ENCODE assay signal across 9 mouse cellular contexts in the genomic region with DNA sequence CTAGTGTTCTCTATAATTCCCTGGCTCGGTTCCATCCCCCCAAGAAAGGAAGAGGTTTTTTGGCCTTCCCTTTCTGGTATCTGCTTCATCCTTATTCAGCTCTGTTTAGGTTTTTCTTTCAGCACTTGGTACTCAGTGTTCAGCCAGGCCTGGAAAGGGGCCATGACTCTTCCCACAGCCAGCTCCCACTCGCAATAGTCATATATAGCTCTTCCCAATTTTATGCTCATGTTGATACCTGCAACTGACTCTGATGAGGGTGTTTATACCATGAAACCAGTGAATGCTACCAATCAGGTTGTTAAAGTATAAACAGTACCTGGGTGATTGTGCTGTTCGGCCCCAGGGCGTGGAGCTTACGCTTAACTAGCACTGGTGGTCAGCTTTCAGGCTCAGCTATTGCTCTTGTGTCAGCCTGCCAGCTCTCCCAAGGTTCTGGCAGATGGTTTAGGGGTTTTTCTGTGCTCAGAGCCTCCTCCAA. TPM values are rescaled to one million over a fixed set of nuclear protein-coding genes. Genes with fewer than 3 reads are reported as not detected.
DNase-seq lines count a peak whose midpoint lies in the region; ATAC-seq and TF ChIP-seq lines count a peak whose summit lies in the region.
"Had no signal": no experiment of that assay in that cellular context is flagged by ENCODE, and none has a peak within 500 bp of the region (broad histone marks: within the 10 kb centered on the region; RNA-seq: fewer than 3 reads in every experiment).

No protein-coding gene starts in this region.

- TF ChIP-seq POLR2A in testis, adult 2 months (IDR thresholded peaks at IDR 0.05; ENCODE audit: control insufficient read depth, low read depth, low read length): no peak

- H3K4me2 ChIP-seq in midbrain, postnatal 0 days (ENCODE audit: low read depth, low read length, poor library complexity, severe bottlenecking): no peak overlapping the region
- no peak overlapping the region for H3K4me2 ChIP-seq in midbrain, embryonic 16.5 days (ENCODE audit: low read length)
- H3K4me2 ChIP-seq: heart, embryonic 13.5 days had no signal

- H3K9me3 ChIP-seq in midbrain, postnatal 0 days (ENCODE audit: low read length): no peaks in the 10 kb centered on the region
- no peaks in the 10 kb centered on the region for H3K9me3 ChIP-seq in midbrain, embryonic 16.5 days (replicated peaks; ENCODE audit: control insufficient read depth, low read length, poor library complexity, severe bottlenecking)
- H3K9me3 ChIP-seq in midbrain, embryonic 10.5 days (replicated peaks): no peaks in the 10 kb centered on the region
- H3K9me3 ChIP-seq: heart, embryonic 13.5 days had no signal

- no peaks in the 10 kb centered on the region for H3K36me3 ChIP-seq in midbrain, postnatal 0 days (ENCODE audit: insufficient read depth, low read length)
- H3K36me3 ChIP-seq in midbrain, embryonic 16.5 days (ENCODE audit: control insufficient read depth, insufficient read depth, low read length): no peaks in the 10 kb centered on the region
- H3K36me3 ChIP-seq in testis, adult 2 months (ENCODE audit: control insufficient read depth, insufficient read depth, low read length): no peaks in the 10 kb centered on the region
- H3K36me3 ChIP-seq in midbrain, embryonic 10.5 days: no peaks in the 10 kb centered on the region
- H3K36me3 ChIP-seq: heart, embryonic 13.5 days had no signal

- peak; percentile 18 to 33 for DNase-seq in adrenal gland, adult (ENCODE audit: inconsistent age in 2 of 2, low spot score in 1 of 2)
- no peak for DNase-seq in adrenal gland, postnatal 14 days
- peak; percentile 65 for DNase-seq in midbrain, postnatal 0 days (ENCODE audit: low spot score)
- DNase-seq in left cerebral cortex, postnatal 25 days (ENCODE audit: low spot score in 2 of 2): peak; percentile 47 to 68
- DNase-seq in midbrain, embryonic 10.5 days (ENCODE audit: low spot score): no peak
- DNase-seq in natural killer cell, adult 2 months (ENCODE audit: low spot score in 2 of 2): no peak

- no peak overlapping the region for H3K9ac ChIP-seq in midbrain, postnatal 0 days (replicated peaks; ENCODE audit: low read length, poor library complexity, severe bottlenecking)
- H3K9ac ChIP-seq in midbrain, embryonic 16.5 days (ENCODE audit: low read depth, low read length): no peak overlapping the region
- H3K9ac ChIP-seq: heart, embryonic 13.5 days had no signal

- TF ChIP-seq CTCF in midbrain, postnatal 0 days (IDR thresholded peaks at IDR 0.05): no peak
- TF ChIP-seq CTCF in testis, adult 2 months (IDR thresholded peaks at IDR 0.05; ENCODE audit: control insufficient read depth, insufficient read depth, insufficient replicate concordance, low read depth, low read length): no peak

- ATAC-seq in midbrain, postnatal 0 days (ENCODE audit: low FRiP score): no peak
- ATAC-seq in midbrain, embryonic 16.5 days: no peak

- H3K4me3 ChIP-seq in midbrain, postnatal 0 days (ENCODE audit: low read depth, low read length): no peak overlapping the region
- H3K4me3 ChIP-seq in midbrain, embryonic 16.5 days (ENCODE audit: low read depth, low read length): no peak overlapping the region
- no peak overlapping the region for H3K4me3 ChIP-seq in testis, adult 2 months (ENCODE audit: control insufficient read depth, low read depth, low read length)
- H3K4me3 ChIP-seq in midbrain, embryonic 10.5 days: no peak overlapping the region
- H3K4me3 ChIP-seq: heart, embryonic 13.5 days had no signal

- 85% methylated on average over 5 of the region's 5 CpGs for WGBS in midbrain, postnatal 0 days
- WGBS in midbrain, embryonic 16.5 days: 85% methylated on average over 5 of the region's 5 CpGs
- 95% methylated on average over 5 of the region's 5 CpGs for WGBS in midbrain, embryonic 10.5 days

- peak overlapping the region; percentile 3; the same call in 1 of the 2 replicates for H3K27ac ChIP-seq in midbrain, postnatal 0 days (ENCODE audit: low read depth, low read length)
- no peak overlapping the region for H3K27ac ChIP-seq in midbrain, embryonic 16.5 days (ENCODE audit: low read length)
- peak overlapping the region; percentile 85 for H3K27ac ChIP-seq in testis, adult 2 months (ENCODE audit: control insufficient read depth, insufficient read depth, low read depth, low read length)
- H3K27ac ChIP-seq in midbrain, embryonic 10.5 days (replicated peaks): no peak overlapping the region
- H3K27ac ChIP-seq: heart, embryonic 13.5 days had no signal

- no peaks in the 10 kb centered on the region for H3K27me3 ChIP-seq in midbrain, postnatal 0 days (ENCODE audit: insufficient read depth, low read length)
- H3K27me3 ChIP-seq in midbrain, embryonic 16.5 days (ENCODE audit: control insufficient read depth, insufficient read depth, low read depth, low read length): no peaks in the 10 kb centered on the region
- H3K27me3 ChIP-seq in testis, adult 2 months (ENCODE audit: control insufficient read depth, insufficient read depth, low read length): no peaks in the 10 kb centered on the region
- no peaks in the 10 kb centered on the region for H3K27me3 ChIP-seq in midbrain, embryonic 10.5 days (ENCODE audit: low read depth, poor library complexity, severe bottlenecking)
- H3K27me3 ChIP-seq: heart, embryonic 13.5 days had no signal

- no peaks in the 10 kb centered on the region for H3K4me1 ChIP-seq in midbrain, postnatal 0 days (ENCODE audit: insufficient read depth, low read length)
- no peaks in the 10 kb centered on the region for H3K4me1 ChIP-seq in midbrain, embryonic 16.5 days (ENCODE audit: control insufficient read depth, insufficient read depth, low read length)
- H3K4me1 ChIP-seq in testis, adult 2 months (ENCODE audit: control insufficient read depth, insufficient read depth, low read length): peaks cover 7% of the 10 kb centered on the region
- no peaks in the 10 kb centered on the region for H3K4me1 ChIP-seq in midbrain, embryonic 10.5 days

- intact Hi-C loops in left cerebral cortex, postnatal 25 days (cut with DNase I): no loop called here

RNA-seq across cellular contexts. Expression of gene Hmgcs2, which starts 20.9 kb away (rescaled TPM):
- total RNA-seq in adrenal gland, postnatal 14 days (2021): 33.0 and 171 TPM in 2 replicates
- total RNA-seq in midbrain, postnatal 0 days (2014; rRNA removed): 22.3 and 24.8 TPM in 2 replicates
- polyA plus RNA-seq in midbrain, postnatal 0 days (2015; fragmentation: Nextera tagmentation; extraction: Ambion mirVana): 36.3 and 40.4 TPM in 2 replicates
- polyA plus RNA-seq in midbrain, embryonic 16.5 days (2015; fragmentation: Nextera tagmentation; extraction: Ambion mirVana): 16.8 and 18.4 TPM in 2 replicates
- total RNA-seq in left cerebral cortex, postnatal 25 days (2021): 10 to 100 TPM in 1 of 2 experiments, 1 to 10 TPM in 1; 7.5 to 10.5 TPM
- polyA plus RNA-seq in testis, adult 2 months (2012; rRNA removed): 42.8 and 59.5 TPM in 2 replicates
- 1.7 and 3.8 TPM in 2 replicates for polyA plus RNA-seq in midbrain, embryonic 10.5 days (2016; fragmentation: Nextera tagmentation; extraction: Ambion mirVana)

RNA-seq across cellular contexts. Expression of gene Reg4, which starts 37.4 kb away (rescaled TPM):
- not detected in 2 replicates for total RNA-seq in adrenal gland, postnatal 14 days (2021)
- total RNA-seq in midbrain, postnatal 0 days (2014; rRNA removed): not detected in 2 replicates
- not detected in 2 replicates for polyA plus RNA-seq in midbrain, postnatal 0 days (2015; fragmentation: Nextera tagmentation; extraction: Ambion mirVana)
- not detected in 2 replicates for polyA plus RNA-seq in midbrain, embryonic 16.5 days (2015; fragmentation: Nextera tagmentation; extraction: Ambion mirVana)
- total RNA-seq in left cerebral cortex, postnatal 25 days (2021): not detected
- polyA plus RNA-seq in testis, adult 2 months (2012; rRNA removed): 0.37 and 0.43 TPM in 2 replicates
- not detected in 2 replicates for polyA plus RNA-seq in midbrain, embryonic 10.5 days (2016; fragmentation: Nextera tagmentation; extraction: Ambion mirVana)
- polyA plus RNA-seq: heart, embryonic 13.5 days had no signal

Comparison
In these comparisons a context has a peak if more than half of its experiments do, and no peak if none do; other contexts are left out.
1. DNase-seq: peak in adrenal gland, adult (2 of 2), midbrain, postnatal 0 days (single experiment) and left cerebral cortex, postnatal 25 days (2 of 2); none in adrenal gland, postnatal 14 days (single experiment), midbrain, embryonic 10.5 days (single experiment) and natural killer cell, adult 2 months (0 of 2).
2. H3K27ac ChIP-seq: peak in midbrain, postnatal 0 days (single experiment) and testis, adult 2 months (single experiment); none in midbrain, embryonic 16.5 days (single experiment) and midbrain, embryonic 10.5 days (single experiment).